Mouse (Mus musculus) CH12.LX (cell line): ENCODE data around the gene Dapk2. TPM values are rescaled to one million over a fixed set of nuclear protein-coding genes. Genes with fewer than 3 reads are reported as not detected.
A peak's percentile ranks its signal among the peaks of the same experiment; 100 is the strongest.

Experiments
- DNase-seq: peaks from one replicate; pipeline ENCODE4 v3.0.0-alpha.2; 2013; ENCODE audit errors: extremely low read depth
- H3K27ac ChIP-seq: 2 replicates; pipeline ENCODE4 v1.5.1; 2012; ENCODE audit warnings: low read depth, mild to moderate bottlenecking, control low read depth, moderate library complexity; ENCODE audit not compliant: insufficient read depth
- H3K27me3 ChIP-seq: replicated peaks from 2 replicates; pipeline ENCODE3; 2012; ENCODE audit warnings: inconsistent platforms
- H3K36me3 ChIP-seq, 2 experiments: replicated peaks in 1 of 2; 2 replicates each; pipeline versions ENCODE3 to v1.6.1; 2012; ENCODE audit warnings: inconsistent platforms in 1 of 2, low read length in 1 of 2, mild to moderate bottlenecking in 1 of 2, mixed read lengths in 1 of 2, moderate library complexity in 1 of 2; ENCODE audit not compliant: control insufficient read depth in 1 of 2, insufficient read depth in 1 of 2
- H3K4me1 ChIP-seq, 2 experiments: 2 replicates each; pipeline ENCODE4 v1.6.1; 2012; ENCODE audit warnings: inconsistent platforms in 1 of 2, moderate library complexity in 1 of 2; ENCODE audit not compliant: insufficient read depth in 2 of 2, control insufficient read depth in 1 of 2
- H3K4me2 ChIP-seq: 2 replicates; pipeline ENCODE4 v1.6.1; 2012; ENCODE audit warnings: low read depth, mild to moderate bottlenecking, control low read depth; ENCODE audit not compliant: poor library complexity, insufficient read depth, severe bottlenecking
- H3K4me3 ChIP-seq, 3 experiments: fragments of 150-350 bp in 1 of 3; sonication (generic) in 1 of 3; replicated peaks in 1 of 3; 2 replicates each; pipeline versions ENCODE3 to v1.5.1; 2011 to 2012; ENCODE audit warnings: low read depth in 2 of 3, low read length in 2 of 3, mild to moderate bottlenecking in 2 of 3, moderate library complexity in 2 of 3, control low read depth in 1 of 3, improper control_type of control experiment in 1 of 3, inconsistent platforms in 1 of 3, mixed read lengths in 1 of 3; ENCODE audit not compliant: poor library complexity in 1 of 3
- H3K79me2 ChIP-seq: replicated peaks from 2 replicates; pipeline ENCODE4 v1.6.1; 2012; ENCODE audit warnings: mild to moderate bottlenecking, moderate library complexity; ENCODE audit not compliant: control insufficient read depth, poor library complexity, insufficient read depth, severe bottlenecking; ENCODE audit errors: extremely low read depth
- H3K9ac ChIP-seq: 2 replicates; pipeline ENCODE4 v1.6.1; 2012; ENCODE audit warnings: low read depth, mild to moderate bottlenecking, control low read depth, moderate library complexity; ENCODE audit not compliant: insufficient read depth
- H3K9me3 ChIP-seq: replicated peaks from 2 replicates; pipeline ENCODE3; 2012; ENCODE audit warnings: low read length, inconsistent platforms, mixed read lengths
- E2F4 ChIP-seq: IDR thresholded peaks from 2 replicates; pipeline ENCODE4 v1.6.1; 2011; ENCODE audit warnings: low read depth, low read length, improper control_type of control experiment; ENCODE audit not compliant: insufficient replicate concordance
- ELF1 ChIP-seq: IDR thresholded peaks from 2 replicates; pipeline ENCODE4 v1.6.1; 2014; ENCODE audit warnings: low read depth, mild to moderate bottlenecking, inconsistent platforms, low read length, improper control_type of control experiment
- EP300 ChIP-seq: IDR thresholded peaks from 2 replicates; pipeline ENCODE4 v1.6.1; 2011; ENCODE audit warnings: low read length, improper control_type of control experiment
- HCFC1 ChIP-seq: IDR thresholded peaks from 2 replicates; pipeline ENCODE4 v1.6.1; 2012; ENCODE audit warnings: low read depth, mild to moderate bottlenecking, inconsistent platforms, low read length, improper control_type of control experiment
- IRF4 ChIP-seq: IDR thresholded peaks from 2 replicates; pipeline ENCODE4 v1.6.1; 2014; ENCODE audit warnings: low read depth, mild to moderate bottlenecking, inconsistent platforms, low read length, improper control_type of control experiment
- JUN ChIP-seq: IDR thresholded peaks from 2 replicates; pipeline ENCODE4 v1.6.1; 2011; ENCODE audit warnings: low read depth, mild to moderate bottlenecking, low read length, improper control_type of control experiment, moderate library complexity; ENCODE audit not compliant: insufficient read depth
- JUND ChIP-seq: conservative IDR thresholded peaks from 2 replicates; pipeline ENCODE4 v1.6.1; 2011; ENCODE audit warnings: low read depth, low read length, improper control_type of control experiment
- MAX ChIP-seq: IDR thresholded peaks from 2 replicates; pipeline ENCODE4 v1.6.1; 2011; ENCODE audit warnings: low read length, improper control_type of control experiment
- MEF2A ChIP-seq: IDR thresholded peaks from 2 replicates; pipeline ENCODE4 v1.6.1; 2014; ENCODE audit warnings: low read depth, mild to moderate bottlenecking, inconsistent platforms, low read length, improper control_type of control experiment, borderline replicate concordance
- MYC ChIP-seq: IDR thresholded peaks from 2 replicates; pipeline ENCODE4 v1.6.1; 2011; ENCODE audit warnings: low read depth, mild to moderate bottlenecking, improper control_type of control experiment, low read length
- POLR2A ChIP-seq: IDR thresholded peaks from 2 replicates; pipeline ENCODE4 v1.6.1; 2011; ENCODE audit warnings: low read depth, mild to moderate bottlenecking, improper control_type of control experiment, low read length
- RAD21 ChIP-seq: IDR thresholded peaks from 2 replicates; pipeline ENCODE4 v1.6.1; 2011; ENCODE audit warnings: low read depth, mild to moderate bottlenecking, low read length, improper control_type of control experiment, moderate library complexity
- SIN3A ChIP-seq: IDR thresholded peaks from 2 replicates; pipeline ENCODE4 v1.6.1; 2012; ENCODE audit warnings: low read length, improper control_type of control experiment, inconsistent platforms
- TCF12 ChIP-seq: IDR thresholded peaks from 2 replicates; pipeline ENCODE4 v1.6.1; 2014; ENCODE audit warnings: low read depth, mild to moderate bottlenecking, inconsistent platforms, low read length, improper control_type of control experiment
- ZNF384 ChIP-seq: IDR thresholded peaks from 2 replicates; pipeline ENCODE4 v1.6.1; 2012; ENCODE audit warnings: low read depth, low read length, improper control_type of control experiment, inconsistent platforms
- dilution Hi-C: fragments of 300-500 bp; cut with MboI; formaldehyde crosslinking; loops from 2 replicates; pipeline ENCODE4 v1.14.3; 2020; ENCODE audit warnings: low sequenced_read_pairs; ENCODE audit not compliant: extremely low pct_unique_long_range_greater_than_20kb, extremely low pct_ligation_motif_present
- in situ Hi-C: fragments of 300-500 bp; cut with MboI; formaldehyde crosslinking; loops from 3 replicates; pipeline ENCODE4 v1.14.3; 2019; ENCODE audit warnings: low sequenced_read_pairs, low pct_ligation_motif_present, low pct_unique_long_range_greater_than_20kb, mixed read lengths
- polyA plus RNA-seq: library from polyadenylated mRNA; unstranded; fragments of >175 nt; gene quantifications from 2 replicates; pipeline ENCODE4 v1.2.1, GENCODE M21; 2012; ENCODE audit warnings: low read depth; ENCODE audit not compliant: insufficient read length
- total RNA-seq, 2 experiments: library from RNA; depleted of rRNA; stranded (reverse); fragments of 300-350 nt in 1 of 2; fragments of >200 nt in 1 of 2; gene quantifications; 2 replicates each; pipeline ENCODE4 v1.2.3; 2012 to 2014

The Dapk2 gene
- total and polyA plus RNA-seq, 3 experiments, result 25.2 to 60.3 (median 39.0) TPM

DNA sequence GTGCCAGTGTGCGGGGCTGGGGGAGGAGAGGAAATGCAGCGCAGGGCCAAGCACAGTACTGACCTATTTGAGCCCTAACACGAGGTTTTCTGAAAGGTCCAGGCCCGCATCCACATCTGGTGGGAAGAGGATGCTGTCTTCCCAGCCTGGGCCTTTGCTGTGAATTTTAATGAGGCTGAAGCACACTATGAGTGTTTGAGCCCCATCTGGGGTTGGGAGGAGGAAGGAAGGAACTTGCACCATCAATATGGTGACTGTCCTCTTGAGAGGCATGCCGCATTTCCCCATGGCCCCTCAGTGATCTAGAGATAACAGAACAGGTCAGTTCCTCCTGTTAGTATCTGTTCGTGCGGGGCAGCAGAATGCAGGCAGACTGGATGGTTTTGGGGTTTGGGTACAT lies 44.4 kb downstream of the Dapk2 start:
- dilution Hi-C loops (no loop called here), in situ Hi-C loops (no loop called here)
- Histone ChIP-seq H3K4me3 (no peak overlapping the region), H3K27ac (peak overlapping the region; percentile 70), H3K9me3 (no peaks in the 10 kb centered on the region), H3K36me3 (peaks cover 0 to 38% of the 10 kb centered on the region in 2 experiments), H3K9ac (peak overlapping the region; percentile 34), H3K27me3 (no peaks in the 10 kb centered on the region), H3K79me2 (no peaks in the 10 kb centered on the region), H3K4me1 (peaks cover 18 to 78% of the 10 kb centered on the region in 2 experiments), H3K4me2 (peak overlapping the region; percentile 1)
- DNase-seq, result peak; percentile 61
- peak; percentile 47; the same call in 1 of the 2 replicates for TF ChIP-seq ELF1
- peak; percentile 17; the same call in 1 of the 2 replicates for TF ChIP-seq HCFC1
- peak; percentile 36; the same call in 1 of the 2 replicates for TF ChIP-seq EP300
- TF ChIP-seq POLR2A, result peak; percentile 35; the same call in 1 of the 2 replicates
- 0 out of 2 replicates have a peak, but pooled peaks have one; percentile 20 for TF ChIP-seq MYC
- no peak for TF ChIP-seq E2F4
- TF ChIP-seq JUN, result no peak
- peak; percentile 46; the same call in 1 of the 2 replicates for TF ChIP-seq MEF2A
- TF ChIP-seq RAD21, result peak; percentile 2
- TF ChIP-seq TCF12, result peak; percentile 58
- TF ChIP-seq JUND, result no peak
- TF ChIP-seq IRF4, result peak; percentile 63
- no peak for TF ChIP-seq SIN3A
- TF ChIP-seq ZNF384, result no peak
- TF ChIP-seq MAX, result peak; percentile 62; the same call in 1 of the 2 replicates

DNA sequence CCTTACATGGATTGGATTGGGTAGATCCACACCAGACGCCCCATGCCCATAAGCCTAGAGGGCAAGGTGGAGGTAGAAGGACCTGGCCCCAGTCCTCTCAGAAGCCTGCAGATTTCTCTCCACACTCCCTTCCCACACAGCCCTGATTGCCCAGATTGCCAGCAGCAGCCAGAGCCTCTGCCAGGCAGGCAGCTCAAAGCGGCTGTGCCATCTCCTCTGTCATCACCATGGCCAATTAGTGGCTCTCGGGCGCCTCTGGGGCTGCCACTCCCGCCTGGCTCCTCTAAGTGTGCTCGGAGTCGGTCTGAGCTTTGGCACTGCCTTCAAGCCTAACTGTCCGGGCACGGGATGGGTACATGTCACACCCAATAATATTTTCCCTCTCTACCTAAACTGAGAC lies 47.7 kb downstream of the Dapk2 start:
- Histone ChIP-seq H3K4me3 (no peak overlapping the region), H3K9me3 (no peaks in the 10 kb centered on the region), H3K4me1 (peaks cover 18 to 75% of the 10 kb centered on the region in 2 experiments), H3K9ac (no peak overlapping the region), H3K27ac (no peak overlapping the region), H3K4me2 (no peak overlapping the region), H3K36me3 (peaks cover 0 to 29% of the 10 kb centered on the region in 2 experiments), H3K79me2 (no peaks in the 10 kb centered on the region)
- dilution Hi-C loops (no loop called here), in situ Hi-C loops (no loop called here)
- DNase-seq, result no peak
- TF ChIP-seq TCF12 (no peak), MEF2A (no peak), JUND (no peak)
- TF ChIP-seq, all 38 proteins: peak for 0
- H3K27me3 ChIP-seq, result no peaks in the 10 kb centered on the region
